Mouse (Mus musculus): ENCODE results near the gene Dbndd2. TPM values are rescaled to one million over a fixed set of nuclear protein-coding genes. Genes with fewer than 3 reads are reported as not detected.

The Dbndd2 gene
- polyA plus RNA-seq, 1 experiment from 2014 or later: 4.2 TPM

DNA sequence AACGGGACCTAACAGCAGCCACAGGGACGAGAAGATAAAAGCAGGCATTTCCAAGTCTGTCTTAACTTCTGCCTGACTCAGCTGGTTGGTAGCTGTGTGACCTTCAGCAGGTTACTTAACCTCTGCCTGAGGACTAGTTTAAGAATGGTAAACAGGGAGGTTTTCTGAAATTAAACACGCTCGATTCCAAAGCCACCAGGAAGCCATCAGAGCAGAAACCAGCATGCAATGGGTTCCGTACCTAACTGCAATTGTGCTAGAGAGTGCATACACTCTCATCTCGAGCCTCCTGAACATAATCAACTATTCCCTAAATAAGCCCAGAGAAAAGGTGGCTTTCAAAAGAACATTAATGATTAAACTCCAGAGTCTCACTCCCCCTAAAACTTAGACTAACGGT, 44.2 kb upstream of the Dbndd2 start:
- Histone ChIP-seq H3K9ac (replicated peaks; ENCODE audit: low read length) (peak overlapping the region; percentile 70; the same call in 1 of the 2 replicates), H3K36me3 (replicated peaks; ENCODE audit: control insufficient read depth, insufficient read depth, low read depth, low read length) (no peaks in the 10 kb centered on the region), H3K27ac (replicated peaks; ENCODE audit: low read depth, low read length) (no peak overlapping the region), H3K4me3 (ENCODE audit: low read depth, low read length) (peak overlapping the region; percentile 55), H3K4me2 (ENCODE audit: low read depth, low read length) (peak overlapping the region; percentile 84), H3K27me3 (ENCODE audit: control insufficient read depth, insufficient read depth, low read length) (no peaks in the 10 kb centered on the region), H3K9me3 (replicated peaks; ENCODE audit: control insufficient read depth, low read length) (no peaks in the 10 kb centered on the region), H3K4me1 (ENCODE audit: control insufficient read depth, insufficient read depth, low read length) (no peaks in the 10 kb centered on the region; the same call in 1 of the 2 replicates)
- ATAC-seq (replicated peaks; ENCODE audit: insufficient number of reproducible peaks, low FRiP score, low TSS enrichment, low read depth) (no peak), DNase-seq (ENCODE audit: low spot score) (no peak)
- 30% methylated on average over 7 of the region's 7 CpGs for WGBS

GRCm38 (mm10) chr2:164442315-164443050, 43.4 kb upstream of the Dbndd2 start:
- H3K9me3 ChIP-seq (replicated peaks; ENCODE audit: control insufficient read depth, low read length): no peaks in the 10 kb centered on the region
- no peaks in the 10 kb centered on the region for H3K36me3 ChIP-seq (replicated peaks; ENCODE audit: control insufficient read depth, insufficient read depth, low read depth, low read length)
- ATAC-seq (replicated peaks; ENCODE audit: insufficient number of reproducible peaks, low FRiP score, low TSS enrichment, low read depth) (peak; percentile 69), DNase-seq (ENCODE audit: low spot score) (no peak)
- H3K27me3 ChIP-seq (ENCODE audit: control insufficient read depth, insufficient read depth, low read length): no peaks in the 10 kb centered on the region
- WGBS: 4% methylated on average over 29 of the region's 29 CpGs
- peak overlapping the region; percentile 55 for H3K4me3 ChIP-seq (ENCODE audit: low read depth, low read length)
- peak overlapping the region; percentile 84 for H3K4me2 ChIP-seq (ENCODE audit: low read depth, low read length)
- no peaks in the 10 kb centered on the region; the same call in 1 of the 2 replicates for H3K4me1 ChIP-seq (ENCODE audit: control insufficient read depth, insufficient read depth, low read length)
- peak overlapping the region; percentile 70 for H3K9ac ChIP-seq (replicated peaks; ENCODE audit: low read length)
- no peak overlapping the region for H3K27ac ChIP-seq (replicated peaks; ENCODE audit: low read depth, low read length)

DNA sequence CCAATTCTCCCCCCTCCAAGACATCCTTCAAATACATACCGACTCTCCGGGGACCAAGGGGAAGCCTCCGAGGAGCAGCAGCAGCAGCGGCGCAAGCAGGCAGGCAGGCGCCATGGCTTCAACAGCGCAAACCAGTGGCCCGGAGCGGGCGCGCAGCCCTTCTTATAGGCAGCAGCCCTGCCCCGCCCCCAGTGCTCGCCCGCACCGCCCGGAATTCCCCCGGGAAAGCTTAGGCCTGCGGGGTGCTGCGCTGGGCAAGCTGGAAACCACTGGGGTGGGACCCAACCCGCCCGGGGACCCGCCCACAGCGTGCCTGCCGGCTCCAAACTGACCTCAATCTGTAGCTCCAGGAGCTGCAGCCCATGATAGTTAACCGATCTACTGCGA, 42.9 kb upstream of the Dbndd2 start:
- no peak overlapping the region for H3K27ac ChIP-seq (replicated peaks; ENCODE audit: low read depth, low read length)
- H3K9me3 ChIP-seq (replicated peaks; ENCODE audit: control insufficient read depth, low read length): no peaks in the 10 kb centered on the region
- H3K36me3 ChIP-seq (replicated peaks; ENCODE audit: control insufficient read depth, insufficient read depth, low read depth, low read length): no peaks in the 10 kb centered on the region
- WGBS: under 1% methylated on average over 26 of the region's 26 CpGs
- peak overlapping the region; percentile 84 for H3K4me2 ChIP-seq (ENCODE audit: low read depth, low read length)
- H3K4me1 ChIP-seq (ENCODE audit: control insufficient read depth, insufficient read depth, low read length): no peaks in the 10 kb centered on the region; the same call in 1 of the 2 replicates
- peak overlapping the region; percentile 70 for H3K9ac ChIP-seq (replicated peaks; ENCODE audit: low read length)
- ATAC-seq (replicated peaks; ENCODE audit: insufficient number of reproducible peaks, low FRiP score, low TSS enrichment, low read depth): peak; percentile 84
- peak; percentile 84 for DNase-seq (ENCODE audit: low spot score)
- H3K27me3 ChIP-seq (ENCODE audit: control insufficient read depth, insufficient read depth, low read length): no peaks in the 10 kb centered on the region
- peak overlapping the region; percentile 55 for H3K4me3 ChIP-seq (ENCODE audit: low read depth, low read length)

DNA sequence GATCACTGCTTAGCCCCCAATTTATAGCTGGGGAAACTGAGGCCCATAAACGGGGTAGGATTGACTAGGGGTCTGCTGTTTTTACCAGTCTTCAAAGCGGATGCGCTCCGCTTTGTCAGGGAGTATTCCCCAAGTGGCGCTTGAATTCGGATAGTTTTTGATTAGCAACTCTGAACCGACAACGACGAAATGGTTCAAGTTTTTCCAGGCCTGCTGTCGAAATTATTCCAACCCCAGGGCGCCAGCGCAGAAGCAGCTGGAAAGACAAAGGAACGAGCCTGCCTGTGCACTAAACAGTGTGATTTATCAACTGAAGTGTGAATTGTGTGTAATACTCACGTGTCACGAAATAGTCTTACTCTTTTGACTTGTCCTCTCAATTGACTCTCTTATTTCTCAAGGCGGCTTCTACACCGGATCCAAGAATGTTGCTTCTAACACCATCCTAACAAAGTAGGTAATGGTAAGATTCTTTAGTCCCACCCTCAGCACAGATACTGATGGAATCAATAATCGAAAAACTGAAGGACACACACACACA, 42.4 kb upstream of the Dbndd2 start, which contains the start of gene Sdc4:
Sdc4 (minus strand) TSS at position 428 of the 541 bp plus-strand sequence.
- 6% methylated on average over 18 of the region's 18 CpGs for WGBS
- DNase-seq (ENCODE audit: low spot score): no peak
- Histone ChIP-seq H3K4me1 (ENCODE audit: control insufficient read depth, insufficient read depth, low read length) (no peaks in the 10 kb centered on the region; the same call in 1 of the 2 replicates), H3K4me3 (ENCODE audit: low read depth, low read length) (peak within 1 kb of the TSS; percentile 55), H3K9me3 (replicated peaks; ENCODE audit: control insufficient read depth, low read length) (no peaks in the 10 kb centered on the region), H3K27ac (replicated peaks; ENCODE audit: low read depth, low read length) (no peak within 1 kb of the TSS), H3K9ac (replicated peaks; ENCODE audit: low read length) (peak within 1 kb of the TSS; percentile 70), H3K4me2 (ENCODE audit: low read depth, low read length) (peak within 1 kb of the TSS; percentile 84), H3K27me3 (ENCODE audit: control insufficient read depth, insufficient read depth, low read length) (no peaks in the 10 kb centered on the region), H3K36me3 (replicated peaks; ENCODE audit: control insufficient read depth, insufficient read depth, low read depth, low read length) (no peaks in the 10 kb centered on the region)
- no peak; the same call in 1 of the 2 replicates for ATAC-seq (replicated peaks; ENCODE audit: insufficient number of reproducible peaks, low FRiP score, low TSS enrichment, low read depth)

GRCm38 (mm10) chr2:164444701-164445100, 41.2 kb upstream of the Dbndd2 start:
- no peak overlapping the region for H3K4me2 ChIP-seq (ENCODE audit: low read depth, low read length)
- no peak overlapping the region for H3K4me3 ChIP-seq (ENCODE audit: low read depth, low read length)
- H3K9ac ChIP-seq (replicated peaks; ENCODE audit: low read length): no peak overlapping the region
- DNase-seq (ENCODE audit: low spot score): no peak
- no peak overlapping the region for H3K27ac ChIP-seq (replicated peaks; ENCODE audit: low read depth, low read length)
- no peaks in the 10 kb centered on the region for H3K27me3 ChIP-seq (ENCODE audit: control insufficient read depth, insufficient read depth, low read length)
- H3K36me3 ChIP-seq (replicated peaks; ENCODE audit: control insufficient read depth, insufficient read depth, low read depth, low read length): no peaks in the 10 kb centered on the region
- 80% methylated on average over 2 of the region's 2 CpGs for WGBS
- no peak for ATAC-seq (replicated peaks; ENCODE audit: insufficient number of reproducible peaks, low FRiP score, low TSS enrichment, low read depth)
- no peaks in the 10 kb centered on the region for H3K9me3 ChIP-seq (replicated peaks; ENCODE audit: control insufficient read depth, low read length)
- no peaks in the 10 kb centered on the region; the same call in 1 of the 2 replicates for H3K4me1 ChIP-seq (ENCODE audit: control insufficient read depth, insufficient read depth, low read length)

- no peak for ATAC-seq (replicated peaks; ENCODE audit: insufficient number of reproducible peaks, low FRiP score, low TSS enrichment, low read depth)
- no peaks in the 10 kb centered on the region; the same call in 1 of the 2 replicates for H3K4me1 ChIP-seq (ENCODE audit: control insufficient read depth, insufficient read depth, low read length)
- H3K36me3 ChIP-seq (replicated peaks; ENCODE audit: control insufficient read depth, insufficient read depth, low read depth, low read length): no peaks in the 10 kb centered on the region
- no peak for DNase-seq (ENCODE audit: low spot score)
- H3K27me3 ChIP-seq (ENCODE audit: control insufficient read depth, insufficient read depth, low read length): no peaks in the 10 kb centered on the region
- H3K27ac ChIP-seq (replicated peaks; ENCODE audit: low read depth, low read length): no peak overlapping the region
- no peak overlapping the region for H3K4me3 ChIP-seq (ENCODE audit: low read depth, low read length)
- no peaks in the 10 kb centered on the region for H3K9me3 ChIP-seq (replicated peaks; ENCODE audit: control insufficient read depth, low read length)
- H3K9ac ChIP-seq (replicated peaks; ENCODE audit: low read length): no peak overlapping the region
- H3K4me2 ChIP-seq (ENCODE audit: low read depth, low read length): no peak overlapping the region
- WGBS: 85% methylated on average over 3 of the region's 3 CpGs
Measured at GRCm38 (mm10) chr2:164445399-164446085, 40.4 kb upstream of the Dbndd2 start.

- no peak overlapping the region for H3K4me2 ChIP-seq (ENCODE audit: low read depth, low read length)
- no peak overlapping the region for H3K9ac ChIP-seq (replicated peaks; ENCODE audit: low read length)
- no peak for DNase-seq (ENCODE audit: low spot score)
- no peak overlapping the region for H3K27ac ChIP-seq (replicated peaks; ENCODE audit: low read depth, low read length)
- no peak for ATAC-seq (replicated peaks; ENCODE audit: insufficient number of reproducible peaks, low FRiP score, low TSS enrichment, low read depth)
- WGBS: 78% methylated on average over 3 of the region's 3 CpGs
- no peak overlapping the region for H3K4me3 ChIP-seq (ENCODE audit: low read depth, low read length)
- no peaks in the 10 kb centered on the region for H3K36me3 ChIP-seq (replicated peaks; ENCODE audit: control insufficient read depth, insufficient read depth, low read depth, low read length)
- no peaks in the 10 kb centered on the region for H3K9me3 ChIP-seq (replicated peaks; ENCODE audit: control insufficient read depth, low read length)
- no peaks in the 10 kb centered on the region; the same call in 1 of the 2 replicates for H3K4me1 ChIP-seq (ENCODE audit: control insufficient read depth, insufficient read depth, low read length)
- H3K27me3 ChIP-seq (ENCODE audit: control insufficient read depth, insufficient read depth, low read length): no peaks in the 10 kb centered on the region
Measured at GRCm38 (mm10) chr2:164446086-164446469, 39.8 kb upstream of the Dbndd2 start.

- Histone ChIP-seq H3K27ac (replicated peaks; ENCODE audit: low read depth, low read length) (no peak overlapping the region), H3K9me3 (replicated peaks; ENCODE audit: control insufficient read depth, low read length) (no peaks in the 10 kb centered on the region), H3K9ac (replicated peaks; ENCODE audit: low read length) (no peak overlapping the region), H3K36me3 (replicated peaks; ENCODE audit: control insufficient read depth, insufficient read depth, low read depth, low read length) (no peaks in the 10 kb centered on the region), H3K4me2 (ENCODE audit: low read depth, low read length) (no peak overlapping the region), H3K4me1 (ENCODE audit: control insufficient read depth, insufficient read depth, low read length) (no peaks in the 10 kb centered on the region), H3K27me3 (ENCODE audit: control insufficient read depth, insufficient read depth, low read length) (no peaks in the 10 kb centered on the region), H3K4me3 (ENCODE audit: low read depth, low read length) (no peak overlapping the region)
- ATAC-seq (replicated peaks; ENCODE audit: insufficient number of reproducible peaks, low FRiP score, low TSS enrichment, low read depth) (no peak), DNase-seq (ENCODE audit: low spot score) (no peak)
- 82% methylated on average over 1 of the region's 1 CpGs for WGBS
Measured at GRCm38 (mm10) chr2:164448140-164448539, 37.8 kb upstream of the Dbndd2 start.

Measured in embryonic facial prominence, embryonic 11.5 days (tissue).